Mouse (Mus musculus): ENCODE data around the gene Rgs6.

Rgs6 gene

GRCm38 (mm10) chr12:82973771-82974170 lies 385.7 kb downstream of the Rgs6 start:
- CTCF ChIA-PET, result no interaction called here

GRCm38 (mm10) chr12:82978275-82978674 lies 390.2 kb downstream of the Rgs6 start:
- CTCF ChIA-PET, result no interaction called here

- CTCF ChIA-PET, result no interaction called here
Measured at GRCm38 (mm10) chr12:82982716-82983115, 394.6 kb downstream of the Rgs6 start.

- CTCF ChIA-PET, result no interaction called here
Measured at GRCm38 (mm10) chr12:82985300-82985699, 397.2 kb downstream of the Rgs6 start.

GRCm38 (mm10) chr12:82987661-82988060 lies 399.6 kb downstream of the Rgs6 start:
- CTCF ChIA-PET, result no interaction called here

GRCm38 (mm10) chr12:82993905-82994304 lies 405.8 kb downstream of the Rgs6 start:
- CTCF ChIA-PET, result no interaction called here

GRCm38 (mm10) chr12:82996775-82997174 lies 408.7 kb downstream of the Rgs6 start:
- CTCF ChIA-PET, result no interaction called here

GRCm38 (mm10) chr12:82998682-82999332 lies 410.7 kb downstream of the Rgs6 start:
- CTCF ChIA-PET, result no interaction called here

- CTCF ChIA-PET, result no interaction called here
Measured at GRCm38 (mm10) chr12:82999333-83000032, 411.4 kb downstream of the Rgs6 start.

GRCm38 (mm10) chr12:83000033-83000570 lies 412.0 kb downstream of the Rgs6 start:
- CTCF ChIA-PET, result no interaction called here

GRCm38 (mm10) chr12:83000957-83001356 lies 412.9 kb downstream of the Rgs6 start:
- CTCF ChIA-PET, result no interaction called here

- CTCF ChIA-PET, result no interaction called here
Measured at GRCm38 (mm10) chr12:83004014-83004682, 416.1 kb downstream of the Rgs6 start.

- CTCF ChIA-PET, result no interaction called here
Measured at GRCm38 (mm10) chr12:83011056-83011565, 423.0 kb downstream of the Rgs6 start.

GRCm38 (mm10) chr12:83013918-83014691 lies 426.0 kb downstream of the Rgs6 start:
- CTCF ChIA-PET, result no interaction called here

- CTCF ChIA-PET, result no interaction called here
Measured at GRCm38 (mm10) chr12:83014848-83015247, 426.8 kb downstream of the Rgs6 start.

GRCm38 (mm10) chr12:83015366-83015765 lies 427.3 kb downstream of the Rgs6 start:
- CTCF ChIA-PET, result no interaction called here

- CTCF ChIA-PET, result no interaction called here
Measured at GRCm38 (mm10) chr12:83016486-83016885, 428.4 kb downstream of the Rgs6 start.

GRCm38 (mm10) chr12:83018005-83018404 lies 429.9 kb downstream of the Rgs6 start:
- CTCF ChIA-PET, result no interaction called here

- CTCF ChIA-PET, result no interaction called here
Measured at GRCm38 (mm10) chr12:83026985-83027384, 438.9 kb downstream of the Rgs6 start.

- CTCF ChIA-PET, result no interaction called here
Measured at GRCm38 (mm10) chr12:83033171-83033835, 445.2 kb downstream of the Rgs6 start.

- CTCF ChIA-PET, result no interaction called here
Measured at GRCm38 (mm10) chr12:83034859-83035569, 446.9 kb downstream of the Rgs6 start.

Data from spleen, embryonic (tissue).